Mouse (Mus musculus): ENCODE measurements around the gene Nop2.

DNA sequence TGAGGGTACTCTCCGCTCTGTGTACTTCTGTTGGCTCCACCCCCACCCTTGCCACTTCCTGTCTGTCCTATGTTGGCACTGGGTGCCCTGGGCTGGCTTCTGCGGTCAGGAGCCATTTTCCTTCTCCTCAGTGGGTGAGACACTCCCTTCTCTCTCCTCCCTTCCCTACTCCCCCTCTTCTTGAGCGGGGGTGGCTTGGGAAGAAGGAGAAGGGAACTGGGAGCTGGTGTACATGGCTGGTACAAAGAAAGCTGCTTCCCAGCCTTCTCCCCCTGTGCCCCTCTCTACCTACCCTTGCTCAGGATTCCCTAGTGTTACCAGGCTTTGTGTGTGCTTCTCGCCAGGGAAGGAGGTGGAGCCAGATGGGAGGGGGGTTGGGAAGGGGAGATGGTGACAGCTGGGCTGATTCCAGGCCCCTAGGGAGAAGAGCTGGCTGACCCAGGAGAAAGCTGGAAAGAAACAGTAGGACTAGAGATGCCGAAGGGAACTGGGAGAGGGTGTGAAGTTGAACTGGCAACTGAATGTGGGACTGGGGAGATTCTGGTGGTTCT is 32.2 kb upstream of the Nop2 start:
- TF ChIP-seq E2F4 (IDR thresholded peaks at IDR 0.05; ENCODE audit: insufficient read depth) (no peak), MAX (IDR thresholded peaks at IDR 0.05; ENCODE audit: low read depth) (no peak), POLR2A (IDR thresholded peaks at IDR 0.05; ENCODE audit: insufficient read length, low read depth) (peak; percentile 46), MYOG (IDR thresholded peaks at IDR 0.05; ENCODE audit: control insufficient read depth in 1 of 3, insufficient read depth in 1 of 3, insufficient read length in 2 of 3, low read depth in 2 of 3) (peak in 1 of 3 experiments; percentile 63), TCF12 (IDR thresholded peaks at IDR 0.05; ENCODE audit: insufficient read depth, poor library complexity, severe bottlenecking) (no peak), POLR2AphosphoS2 (IDR thresholded peaks at IDR 0.05; ENCODE audit: insufficient read length, low read depth) (no peak), USF1 (IDR thresholded peaks at IDR 0.05; ENCODE audit: low read depth) (no peak), CEBPB (IDR thresholded peaks at IDR 0.05; ENCODE audit: insufficient read depth, poor library complexity, severe bottlenecking) (no peak), TCF3 (IDR thresholded peaks at IDR 0.05; ENCODE audit: insufficient read length, low read depth) (no peak), REST (IDR thresholded peaks at IDR 0.05; ENCODE audit: insufficient read depth, insufficient read length) (no peak), SRF (IDR thresholded peaks at IDR 0.05; ENCODE audit: control insufficient read depth, insufficient read length, low read depth) (no peak), MYOD1 (IDR thresholded peaks at IDR 0.05; ENCODE audit: control insufficient read depth in 1 of 3, insufficient read length in 2 of 3, low read depth in 2 of 3) (peak in 2 of 3 experiments; percentile 41 to 50)

All from myocyte (in vitro differentiated cells).